Mouse (Mus musculus) thymus, adult 2 months (tissue): ENCODE measurements around the gene Nudt6. TPM values are rescaled to one million over a fixed set of nuclear protein-coding genes. Genes with fewer than 3 reads are reported as not detected.

Source experiments
- DNase-seq: peaks from one replicate; pipeline ENCODE4 v3.0.0; 2021
- H3K27ac ChIP-seq: fragments of 200-500 bp; 2 replicates; pipeline ENCODE4 v1.5.1; 2012; ENCODE audit warnings: low read length, control low read depth; ENCODE audit not compliant: control insufficient read depth, insufficient read depth
- H3K27me3 ChIP-seq: fragments of 200-500 bp; 2 replicates; pipeline ENCODE4 v1.6.1; 2012; ENCODE audit warnings: mild to moderate bottlenecking, low read length, moderate library complexity, mixed read lengths; ENCODE audit not compliant: control insufficient read depth, insufficient read depth
- H3K36me3 ChIP-seq: fragments of 200-500 bp; 2 replicates; pipeline ENCODE4 v1.6.1; 2012; ENCODE audit warnings: mild to moderate bottlenecking, low read length, moderate library complexity; ENCODE audit not compliant: control insufficient read depth, insufficient read depth
- H3K4me1 ChIP-seq: fragments of 200-500 bp; replicated peaks from 2 replicates; pipeline ENCODE4 v1.6.1; 2012; ENCODE audit warnings: low read length; ENCODE audit not compliant: control insufficient read depth, insufficient read depth
- H3K4me3 ChIP-seq: fragments of 200-500 bp; 2 replicates; pipeline ENCODE4 v1.5.1; 2012; ENCODE audit warnings: mild to moderate bottlenecking, low read length, control low read depth, moderate library complexity; ENCODE audit not compliant: control insufficient read depth, insufficient read depth
- CTCF ChIP-seq: fragments of 200-500 bp; IDR thresholded peaks from 2 replicates; pipeline ENCODE4 v1.5.1; 2012; ENCODE audit warnings: mild to moderate bottlenecking, control low read depth, low read length, moderate library complexity, borderline replicate concordance; ENCODE audit not compliant: control insufficient read depth, poor library complexity, insufficient read depth; ENCODE audit errors: extremely low read depth
- POLR2A ChIP-seq: fragments of 200-500 bp; IDR thresholded peaks from 2 replicates; pipeline ENCODE4 v1.6.1; 2012; ENCODE audit warnings: mild to moderate bottlenecking, low read length, control low read depth, moderate library complexity; ENCODE audit not compliant: control insufficient read depth, poor library complexity, insufficient read depth; ENCODE audit errors: extremely low read depth
- WGBS: fragments of 180-500 bp; shearing (Covaris S2); methylation state at CpG from one replicate; pipeline ENCODE4 v1.1.7; 2018; 5-methylcytosine and 5-hydroxymethylcytosine counted together
- polyA plus RNA-seq: library from polyadenylated mRNA; depleted of rRNA; stranded (reverse); fragments of >200 nt; gene quantifications from 2 replicates; pipeline ENCODE4 v1.2.3, GENCODE M21; 2012; rRNA removed

Gene Nudt6
- polyA plus RNA-seq, 1 experiment, result 18.7 TPM

- no peak for DNase-seq
- WGBS, result 89% methylated on average over 4 of the region's 4 CpGs
Measured at GRCm38 (mm10) chr3:37365144-37365543, 54.9 kb downstream of the Nudt6 start.

GRCm38 (mm10) chr3:37360729-37361128 lies 59.3 kb downstream of the Nudt6 start:
- Histone ChIP-seq H3K27me3 (no peaks in the 10 kb centered on the region), H3K4me3 (no peak overlapping the region), H3K27ac (no peak overlapping the region), H3K4me1 (no peaks in the 10 kb centered on the region), H3K36me3 (no peaks in the 10 kb centered on the region)
- 42% methylated on average over 9 of the region's 9 CpGs for WGBS
- DNase-seq, result no peak
- TF ChIP-seq POLR2A (no peak), CTCF (no peak)

More at GRCm38 (mm10) chr3:37365144-37365543, 54.9 kb downstream of the Nudt6 start:
- Histone ChIP-seq H3K27me3 (no peaks in the 10 kb centered on the region), H3K27ac (no peak overlapping the region), H3K4me1 (no peaks in the 10 kb centered on the region), H3K4me3 (no peak overlapping the region), H3K36me3 (no peaks in the 10 kb centered on the region)
- TF ChIP-seq CTCF (no peak), POLR2A (no peak)

Other genes with a start within 250 kb of the Nudt6 start
- gene Il21, start 187.6 kb downstream of the Nudt6 start, polyA plus RNA-seq, result 0.05 and 0.08 TPM in 2 replicates
- 1.2 and 1.5 TPM in 2 replicates for gene Bbs12, start 107.7 kb downstream of the Nudt6 start, polyA plus RNA-seq
- 0.09 and 0.33 TPM in 2 replicates for gene Cetn4, start 107.5 kb downstream of the Nudt6 start, polyA plus RNA-seq
- gene Fgf2, start 71.9 kb downstream of the Nudt6 start, polyA plus RNA-seq, result 0.45 and 0.66 TPM in 2 replicates
- gene Spata5, start 315 bp downstream of the Nudt6 start, polyA plus RNA-seq, result 2.0 and 3.2 TPM in 2 replicates
- gene Spry1, start 219.7 kb upstream of the Nudt6 start, polyA plus RNA-seq, result 10.0 and 12.7 TPM in 2 replicates